Mouse (Mus musculus) ES-Bruce4 (cell line): ENCODE data around the gene Bpifb6.

Experiments used
- CTCF ChIP-seq: IDR thresholded peaks from one replicate; pipeline ENCODE4 v1.8.1; 2011; ENCODE audit warnings: low read depth, low read length
- EP300 ChIP-seq: IDR thresholded peaks from 2 replicates; pipeline ENCODE4 v1.6.1; 2011; ENCODE audit warnings: low read depth, low read length; ENCODE audit not compliant: insufficient read depth

GRCm38 (mm10) chr2:153906626-153907025, 6.4 kb downstream of the Bpifb6 start:
- TF ChIP-seq CTCF (no peak), EP300 (no peak)
